Mouse (Mus musculus) heart, embryonic 14.5 days (tissue): Measurements from ENCODE around the gene Psmg1. TPM values are rescaled to one million over a fixed set of nuclear protein-coding genes. Genes with fewer than 3 reads are reported as not detected.
"Not testable (repeated sequence)": the region's sequence is repeated elsewhere in the genome, so short reads cannot be mapped to it uniquely, and the experiment has no call there.

Experiments used
- ATAC-seq: fragments of 200-750 bp; cut with Nextera tagmentation; 2 replicates; pipeline ENCODE4 v1.8.0; 2017; ENCODE audit warnings: low read depth, moderate TSS enrichment; ENCODE audit not compliant: insufficient number of reproducible peaks, insufficient read depth, low FRiP score
- H3K27ac ChIP-seq, 2 experiments: fragments of 200-500 bp in 1 of 2; fragments of 300-500 bp in 1 of 2; sonication (generic) in 1 of 2; replicated peaks in 1 of 2; 2 replicates each; pipeline ENCODE4 v1.5.1; 2012 to 2014; ENCODE audit warnings: low read depth in 2 of 2, low read length in 2 of 2, control low read depth in 1 of 2, mild to moderate bottlenecking in 1 of 2, mixed read lengths in 1 of 2; ENCODE audit not compliant: control insufficient read depth in 1 of 2, insufficient read depth in 1 of 2
- H3K27me3 ChIP-seq: fragments of 300-500 bp; sonication (generic); 2 replicates; pipeline ENCODE4 v1.6.1; 2014; ENCODE audit warnings: mild to moderate bottlenecking, low read length, control low read depth; ENCODE audit not compliant: control insufficient read depth, insufficient read depth
- H3K36me3 ChIP-seq: fragments of 300-500 bp; sonication (generic); 2 replicates; pipeline ENCODE4 v1.6.1; 2014; ENCODE audit warnings: mild to moderate bottlenecking, control low read depth, low read length, mixed read lengths; ENCODE audit not compliant: control insufficient read depth, insufficient read depth
- H3K4me1 ChIP-seq, 2 experiments: fragments of 200-500 bp in 1 of 2; fragments of 300-500 bp in 1 of 2; sonication (generic) in 1 of 2; 2 replicates each; pipeline ENCODE4 v1.6.1; 2012 to 2014; ENCODE audit warnings: low read length in 2 of 2, control low read depth in 1 of 2, mixed read lengths in 1 of 2; ENCODE audit not compliant: control insufficient read depth in 2 of 2, insufficient read depth in 2 of 2
- H3K4me2 ChIP-seq: fragments of 300-500 bp; sonication (generic); 2 replicates; pipeline ENCODE4 v1.6.1; 2014; ENCODE audit warnings: mild to moderate bottlenecking, low read length
- H3K4me3 ChIP-seq, 2 experiments: fragments of 200-500 bp in 1 of 2; fragments of 300-500 bp in 1 of 2; sonication (generic) in 1 of 2; 2 replicates each; pipeline ENCODE4 v1.5.1; 2012 to 2014; ENCODE audit warnings: low read length in 2 of 2, mild to moderate bottlenecking in 2 of 2, control low read depth in 1 of 2, low read depth in 1 of 2, moderate library complexity in 1 of 2; ENCODE audit not compliant: control insufficient read depth in 1 of 2, insufficient read depth in 1 of 2
- H3K9ac ChIP-seq: fragments of 300-500 bp; sonication (generic); 2 replicates; pipeline ENCODE4 v1.6.1; 2014; ENCODE audit warnings: mild to moderate bottlenecking, low read length
- H3K9me3 ChIP-seq: fragments of 300-500 bp; sonication (generic); 2 replicates; pipeline ENCODE4 v1.6.1; 2016; ENCODE audit warnings: low read length, control low read depth; ENCODE audit not compliant: control insufficient read depth
- WGBS: fragments of 180-500 bp; shearing (Covaris S2); extraction: QIAGEN DNeasy Blood & Tissue Kit; methylation state at CpG from one replicate; pipeline ENCODE4 v1.1.7; 2014; 5-methylcytosine and 5-hydroxymethylcytosine counted together
- polyA plus RNA-seq: library from polyadenylated mRNA; unstranded; fragments of >200 nt; fragmentation: Nextera tagmentation; extraction: Ambion mirVana; gene quantifications from 2 replicates; pipeline ENCODE4 v1.2.1, GENCODE M21; 2014

Psmg1 gene
- polyA plus RNA-seq, 1 experiment from 2014 or later: 66.8 TPM

DNA sequence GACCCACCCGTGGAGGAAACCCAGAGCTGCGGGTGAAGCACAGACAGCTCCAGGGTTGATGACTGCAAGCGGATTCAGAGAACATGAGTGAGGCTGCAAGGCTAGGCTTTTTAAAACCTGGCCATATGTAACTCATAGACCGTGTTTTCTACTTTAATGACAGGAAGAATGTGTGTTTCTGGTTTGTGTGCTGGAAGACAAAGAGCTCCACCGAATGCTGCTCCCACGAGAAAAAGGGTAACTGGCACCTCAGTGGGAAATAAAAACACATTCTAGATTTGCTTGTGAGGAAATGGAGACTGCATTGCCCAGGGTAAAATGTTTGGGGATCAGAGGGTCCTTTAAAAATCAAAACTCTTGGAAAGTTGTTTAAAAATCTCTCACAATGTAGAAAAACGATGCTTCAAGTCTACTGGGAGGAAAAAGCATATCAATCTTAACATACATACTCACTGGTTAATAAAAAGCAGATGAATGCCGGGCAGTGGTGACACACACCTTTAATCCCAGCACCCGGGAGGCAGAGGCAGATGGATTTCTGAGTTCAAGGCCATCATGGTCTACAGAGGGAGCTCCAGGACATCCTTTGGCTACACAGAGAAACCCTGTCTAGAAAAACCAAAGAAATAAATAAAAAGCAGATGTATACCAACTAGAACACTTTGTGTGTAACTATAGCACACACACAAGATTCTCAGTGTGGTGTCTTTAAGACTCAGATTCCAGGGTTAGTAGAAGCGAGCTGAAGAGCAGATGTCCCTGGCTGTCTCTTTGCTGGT, 551 bp upstream of the Psmg1 start:
- Histone ChIP-seq H3K36me3 (peaks cover 46% of the 10 kb centered on the region), H3K27ac (peak overlapping the region; percentile 71 to 86), H3K4me1 (peaks cover 3 to 13% of the 10 kb centered on the region in 2 experiments; a peak in 3 of 4 replicates), H3K27me3 (no peaks in the 10 kb centered on the region), H3K4me2 (peak overlapping the region; percentile 79), H3K9ac (peak overlapping the region; percentile 90), H3K9me3 (no peaks in the 10 kb centered on the region), H3K4me3 (peak overlapping the region; percentile 73 to 78)
- ATAC-seq: no peak
- 8% methylated on average over 10 of the region's 10 CpGs for WGBS

DNA sequence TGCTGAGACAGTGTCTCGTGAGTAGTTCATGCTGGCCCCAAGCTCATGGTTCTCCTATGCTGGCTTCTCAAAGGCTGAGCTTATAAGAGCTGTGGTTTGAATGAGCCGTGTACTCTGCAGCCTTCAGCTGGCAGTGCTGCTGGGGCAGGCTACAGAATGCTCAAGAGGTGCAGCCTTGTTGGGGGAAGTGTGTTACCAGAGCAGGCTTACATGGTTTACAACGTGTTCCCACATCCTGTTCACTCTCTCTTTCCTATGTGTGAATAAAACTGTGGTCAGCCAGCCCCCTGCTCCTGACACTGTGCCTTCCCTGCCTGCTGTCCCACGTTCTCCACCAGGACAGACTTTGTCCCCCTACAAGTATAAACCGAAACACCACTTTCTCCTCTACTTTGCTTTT, 5.8 kb downstream of the Psmg1 start:
- H3K4me2 ChIP-seq: no peak overlapping the region
- no peak overlapping the region for H3K9ac ChIP-seq
- peaks cover 68% of the 10 kb centered on the region for H3K36me3 ChIP-seq
- H3K27ac ChIP-seq: no peak overlapping the region
- no peaks in the 10 kb centered on the region for H3K27me3 ChIP-seq
- H3K9me3 ChIP-seq: no peaks in the 10 kb centered on the region
- WGBS: 84% methylated on average over 5 of the region's 5 CpGs
- no peak overlapping the region for H3K4me3 ChIP-seq
- ATAC-seq: no peak
- H3K4me1 ChIP-seq: peaks cover under 1 to 1% of the 10 kb centered on the region in 2 experiments; a peak in 3 of 4 replicates

- ATAC-seq: no peak
- Histone ChIP-seq H3K27ac (no peak overlapping the region), H3K9me3 (no peaks in the 10 kb centered on the region), H3K9ac (no peak overlapping the region), H3K4me2 (no peak overlapping the region), H3K4me3 (no peak overlapping the region), H3K27me3 (no peaks in the 10 kb centered on the region), H3K4me1 (no peaks in the 10 kb centered on the region), H3K36me3 (peaks cover 76% of the 10 kb centered on the region)
- 81% methylated on average over 7 of the region's 7 CpGs for WGBS
These were observed 7.2 kb downstream of the Psmg1 start for GRCm38 (mm10) chr16:95983601-95984000.

GRCm38 (mm10) chr16:95970841-95971240, 19.9 kb downstream of the Psmg1 start:
- Histone ChIP-seq H3K4me3 (no peak overlapping the region), H3K4me2 (no peak overlapping the region), H3K4me1 (no peaks in the 10 kb centered on the region), H3K27me3 (no peaks in the 10 kb centered on the region), H3K9me3 (no peaks in the 10 kb centered on the region), H3K36me3 (no peaks in the 10 kb centered on the region), H3K9ac (no peak overlapping the region), H3K27ac (no peak overlapping the region)
- no peak for ATAC-seq
- WGBS: 67% methylated on average over 2 of the region's 2 CpGs

- H3K4me2 ChIP-seq: no peak overlapping the region
- no peaks in the 10 kb centered on the region for H3K36me3 ChIP-seq
- H3K27ac ChIP-seq: no peak overlapping the region
- H3K9ac ChIP-seq: no peak overlapping the region
- no peak overlapping the region for H3K4me3 ChIP-seq
- 58% methylated on average over 11 of the region's 11 CpGs for WGBS
- ATAC-seq: no peak
- H3K27me3 ChIP-seq: no peaks in the 10 kb centered on the region
- H3K4me1 ChIP-seq: 0 out of 4 replicates have a peak, but pooled peaks cover 0 to 2% of the 10 kb centered on the region in 2 experiments
- no peaks in the 10 kb centered on the region for H3K9me3 ChIP-seq
These were observed 23.3 kb downstream of the Psmg1 start for GRCm38 (mm10) chr16:95967455-95967854.

- Histone ChIP-seq H3K9ac (no peak overlapping the region), H3K27me3 (no peaks in the 10 kb centered on the region), H3K4me1 (0 out of 4 replicates have a peak, but pooled peaks cover 0 to 2% of the 10 kb centered on the region in 2 experiments), H3K4me2 (peak overlapping the region; percentile 39), H3K36me3 (no peaks in the 10 kb centered on the region), H3K9me3 (no peaks in the 10 kb centered on the region), H3K27ac (no peak overlapping the region), H3K4me3 (no peak overlapping the region)
- no peak for ATAC-seq
- 29% methylated on average over 11 of the region's 11 CpGs for WGBS
These were observed 26.2 kb downstream of the Psmg1 start for GRCm38 (mm10) chr16:95964427-95965023.

- not testable (repeated sequence) for H3K4me2 ChIP-seq, H3K36me3 ChIP-seq, H3K9ac ChIP-seq, ATAC-seq, H3K4me1 ChIP-seq, H3K9me3 ChIP-seq, H3K27me3 ChIP-seq, H3K4me3 ChIP-seq, H3K27ac ChIP-seq
- 62% methylated on average over 1 of the region's 1 CpGs for WGBS
These were observed 29.3 kb downstream of the Psmg1 start for GRCm38 (mm10) chr16:95961484-95961883.
